Mouse (Mus musculus): ENCODE results near the gene Pkp1. TPM values are rescaled to one million over a fixed set of nuclear protein-coding genes. Genes with fewer than 3 reads are reported as not detected.

The Pkp1 gene
- polyA plus RNA-seq, 1 experiment from 2014 or later = 0.11 TPM

DNA sequence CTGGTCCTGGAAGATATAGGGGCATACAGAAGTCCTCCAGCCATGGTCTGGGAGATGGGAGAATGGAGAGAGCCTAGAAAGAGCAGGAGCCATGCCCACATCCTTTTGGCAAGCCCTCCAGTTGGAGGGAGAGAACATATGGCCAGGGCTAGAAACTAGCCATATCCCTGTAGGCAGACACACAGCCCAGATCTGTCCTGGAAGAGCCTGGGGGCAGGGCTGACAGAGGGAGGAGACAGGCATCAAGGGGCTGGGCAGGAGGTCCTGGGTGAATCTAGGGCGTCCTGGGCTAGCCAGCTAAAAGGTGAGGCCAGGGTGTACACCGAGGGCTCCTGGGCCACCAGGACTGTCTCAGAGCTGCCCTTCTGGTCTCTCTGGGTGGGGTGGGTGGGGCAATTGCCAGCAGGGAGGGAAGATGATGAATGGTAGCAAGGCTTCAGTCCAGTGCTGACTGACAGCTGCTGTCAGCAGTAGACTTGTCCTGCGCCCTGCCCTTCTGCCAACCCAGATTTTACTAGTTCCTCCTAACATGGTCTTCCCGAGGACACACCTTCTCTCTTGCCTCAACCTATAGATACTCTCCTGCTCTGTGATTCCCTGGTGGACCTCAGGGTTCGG, 5.5 kb upstream of the Pkp1 start:
- no peaks in the 10 kb centered on the region for H3K4me1 ChIP-seq (replicated peaks; ENCODE audit: control insufficient read depth, insufficient read depth, low read length)
- H3K36me3 ChIP-seq (ENCODE audit: control insufficient read depth, insufficient read depth, low read length) = no peaks in the 10 kb centered on the region
- 78% methylated on average over 5 of the region's 5 CpGs for WGBS
- peaks cover 13% of the 10 kb centered on the region for H3K27me3 ChIP-seq (ENCODE audit: control insufficient read depth, insufficient read depth, low read length)
- H3K9me3 ChIP-seq (ENCODE audit: control insufficient read depth, low read length) = no peaks in the 10 kb centered on the region
- H3K27ac ChIP-seq (ENCODE audit: low read depth, low read length) = no peak overlapping the region
- DNase-seq (ENCODE audit: low spot score) (no peak), ATAC-seq (replicated peaks; ENCODE audit: low FRiP score) (no peak)
- H3K4me2 ChIP-seq (ENCODE audit: low read depth, low read length, severe bottlenecking) = no peak overlapping the region
- H3K4me3 ChIP-seq (ENCODE audit: low read depth, low read length) = no peak overlapping the region
- H3K9ac ChIP-seq (ENCODE audit: low read length) = no peak overlapping the region

GRCm38 (mm10) chr1:135923229-135923628, 4.2 kb upstream of the Pkp1 start:
- DNase-seq (ENCODE audit: low spot score) (no peak), ATAC-seq (replicated peaks; ENCODE audit: low FRiP score) (no peak)
- H3K4me2 ChIP-seq (ENCODE audit: low read depth, low read length, severe bottlenecking) = no peak overlapping the region
- H3K27me3 ChIP-seq (ENCODE audit: control insufficient read depth, insufficient read depth, low read length) = peaks cover 26% of the 10 kb centered on the region
- no peaks in the 10 kb centered on the region for H3K4me1 ChIP-seq (replicated peaks; ENCODE audit: control insufficient read depth, insufficient read depth, low read length)
- no peak overlapping the region for H3K27ac ChIP-seq (ENCODE audit: low read depth, low read length)
- 82% methylated on average over 7 of the region's 7 CpGs for WGBS
- H3K9me3 ChIP-seq (ENCODE audit: control insufficient read depth, low read length) = no peaks in the 10 kb centered on the region
- no peak overlapping the region for H3K9ac ChIP-seq (ENCODE audit: low read length)
- no peak overlapping the region for H3K4me3 ChIP-seq (ENCODE audit: low read depth, low read length)
- H3K36me3 ChIP-seq (ENCODE audit: control insufficient read depth, insufficient read depth, low read length) = no peaks in the 10 kb centered on the region

DNA sequence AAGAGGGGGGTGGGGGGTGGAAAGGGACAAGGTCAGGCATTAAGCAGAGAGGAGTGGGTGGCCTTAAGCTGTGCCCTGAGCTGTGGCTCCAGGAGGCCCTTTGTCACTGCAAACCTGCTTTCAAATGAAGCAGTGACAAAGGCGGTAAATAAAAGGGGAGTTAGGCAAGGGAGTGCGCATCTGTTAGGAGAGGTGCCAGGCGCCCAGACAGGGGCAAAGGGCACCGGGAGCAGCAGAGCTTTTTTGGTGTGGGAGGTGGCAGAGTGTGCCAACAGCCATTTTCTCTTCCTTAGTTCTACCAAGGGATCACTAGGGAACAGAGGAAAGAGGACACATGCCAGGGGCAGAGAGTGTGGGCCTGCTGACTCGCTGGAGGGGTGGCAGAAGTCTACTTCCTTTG, 1.8 kb downstream of the Pkp1 start:
- no peak overlapping the region for H3K27ac ChIP-seq (ENCODE audit: low read depth, low read length)
- H3K4me3 ChIP-seq (ENCODE audit: low read depth, low read length) = no peak overlapping the region
- WGBS = 6% methylated on average over 5 of the region's 5 CpGs
- H3K4me1 ChIP-seq (replicated peaks; ENCODE audit: control insufficient read depth, insufficient read depth, low read length) = no peaks in the 10 kb centered on the region
- no peak for DNase-seq (ENCODE audit: low spot score)
- H3K27me3 ChIP-seq (ENCODE audit: control insufficient read depth, insufficient read depth, low read length) = peaks cover 57% of the 10 kb centered on the region
- ATAC-seq (replicated peaks; ENCODE audit: low FRiP score) = no peak
- no peak overlapping the region for H3K9ac ChIP-seq (ENCODE audit: low read length)
- no peak overlapping the region for H3K4me2 ChIP-seq (ENCODE audit: low read depth, low read length, severe bottlenecking)
- no peaks in the 10 kb centered on the region for H3K36me3 ChIP-seq (ENCODE audit: control insufficient read depth, insufficient read depth, low read length)
- H3K9me3 ChIP-seq (ENCODE audit: control insufficient read depth, low read length) = no peaks in the 10 kb centered on the region

- Histone ChIP-seq H3K27me3 (ENCODE audit: control insufficient read depth, insufficient read depth, low read length) (peaks cover 57% of the 10 kb centered on the region), H3K4me1 (replicated peaks; ENCODE audit: control insufficient read depth, insufficient read depth, low read length) (no peaks in the 10 kb centered on the region), H3K4me2 (ENCODE audit: low read depth, low read length, severe bottlenecking) (no peak overlapping the region), H3K9ac (ENCODE audit: low read length) (no peak overlapping the region), H3K4me3 (ENCODE audit: low read depth, low read length) (no peak overlapping the region), H3K9me3 (ENCODE audit: control insufficient read depth, low read length) (no peaks in the 10 kb centered on the region), H3K36me3 (ENCODE audit: control insufficient read depth, insufficient read depth, low read length) (no peaks in the 10 kb centered on the region), H3K27ac (ENCODE audit: low read depth, low read length) (no peak overlapping the region)
- DNase-seq (ENCODE audit: low spot score) (no peak), ATAC-seq (replicated peaks; ENCODE audit: low FRiP score) (no peak)
- 21% methylated on average over 5 of the region's 5 CpGs for WGBS
Observed at GRCm38 (mm10) chr1:135916486-135917058, 2.4 kb downstream of the Pkp1 start.

DNA sequence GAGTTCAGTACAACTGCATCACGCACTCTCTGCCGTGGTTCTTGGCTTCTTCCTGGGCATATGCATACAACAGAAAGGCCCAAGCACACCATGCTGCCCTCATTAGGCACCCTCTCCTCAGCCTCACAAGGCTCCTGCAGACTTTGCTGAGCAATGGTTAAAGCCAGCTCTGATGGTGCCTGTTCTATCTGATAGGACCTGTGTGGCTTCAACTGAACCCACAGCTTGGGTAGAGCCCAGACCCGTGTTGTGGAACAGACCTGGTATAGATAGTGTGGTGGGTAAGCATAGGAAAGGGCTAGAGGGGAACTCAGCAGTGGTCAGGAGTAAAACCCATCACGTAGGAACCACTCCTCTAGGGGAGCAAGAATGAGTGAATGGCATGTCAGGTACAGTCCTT, 5.3 kb downstream of the Pkp1 start:
- Histone ChIP-seq H3K4me2 (ENCODE audit: low read depth, low read length, severe bottlenecking) (no peak overlapping the region), H3K4me3 (ENCODE audit: low read depth, low read length) (no peak overlapping the region), H3K27ac (ENCODE audit: low read depth, low read length) (no peak overlapping the region), H3K4me1 (replicated peaks; ENCODE audit: control insufficient read depth, insufficient read depth, low read length) (no peaks in the 10 kb centered on the region), H3K36me3 (ENCODE audit: control insufficient read depth, insufficient read depth, low read length) (no peaks in the 10 kb centered on the region), H3K27me3 (ENCODE audit: control insufficient read depth, insufficient read depth, low read length) (peaks cover 43% of the 10 kb centered on the region), H3K9ac (ENCODE audit: low read length) (no peak overlapping the region), H3K9me3 (ENCODE audit: control insufficient read depth, low read length) (no peaks in the 10 kb centered on the region)
- DNase-seq (ENCODE audit: low spot score) (no peak), ATAC-seq (replicated peaks; ENCODE audit: low FRiP score) (no peak)
- 79% methylated on average over 4 of the region's 4 CpGs for WGBS

DNA sequence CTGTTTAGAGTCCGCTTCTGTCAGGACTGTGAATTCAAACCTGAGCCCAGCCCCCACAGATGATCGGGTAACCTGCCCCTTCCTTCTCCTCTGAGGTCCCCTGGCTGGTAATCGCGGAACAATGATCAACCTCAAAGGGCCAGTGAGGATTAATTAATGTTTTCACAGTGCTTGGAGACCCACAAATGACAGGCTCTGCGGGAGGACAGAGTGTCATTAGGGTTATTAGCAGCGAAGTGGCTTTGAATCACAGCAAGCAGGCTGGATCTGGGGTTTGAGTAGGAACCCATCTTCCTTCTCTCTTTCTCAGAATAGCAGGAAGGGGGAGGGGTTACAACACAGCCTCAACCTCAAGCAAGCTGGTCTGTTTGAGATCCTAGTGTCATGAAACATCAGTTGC, 9.6 kb downstream of the Pkp1 start:
- Histone ChIP-seq H3K36me3 (ENCODE audit: control insufficient read depth, insufficient read depth, low read length) (no peaks in the 10 kb centered on the region), H3K4me1 (replicated peaks; ENCODE audit: control insufficient read depth, insufficient read depth, low read length) (no peaks in the 10 kb centered on the region), H3K27ac (ENCODE audit: low read depth, low read length) (no peak overlapping the region), H3K27me3 (ENCODE audit: control insufficient read depth, insufficient read depth, low read length) (peaks cover 10% of the 10 kb centered on the region), H3K4me3 (ENCODE audit: low read depth, low read length) (no peak overlapping the region), H3K9me3 (ENCODE audit: control insufficient read depth, low read length) (no peaks in the 10 kb centered on the region), H3K4me2 (ENCODE audit: low read depth, low read length, severe bottlenecking) (no peak overlapping the region), H3K9ac (ENCODE audit: low read length) (no peak overlapping the region)
- WGBS = 4% methylated on average over 6 of the region's 6 CpGs
- ATAC-seq (replicated peaks; ENCODE audit: low FRiP score) (no peak), DNase-seq (ENCODE audit: low spot score) (no peak)

GRCm38 (mm10) chr1:135906736-135907135, 12.3 kb downstream of the Pkp1 start:
- Histone ChIP-seq H3K27me3 (ENCODE audit: control insufficient read depth, insufficient read depth, low read length) (peaks cover 7% of the 10 kb centered on the region), H3K27ac (ENCODE audit: low read depth, low read length) (no peak overlapping the region), H3K4me2 (ENCODE audit: low read depth, low read length, severe bottlenecking) (no peak overlapping the region), H3K4me3 (ENCODE audit: low read depth, low read length) (no peak overlapping the region), H3K36me3 (ENCODE audit: control insufficient read depth, insufficient read depth, low read length) (no peaks in the 10 kb centered on the region), H3K4me1 (replicated peaks; ENCODE audit: control insufficient read depth, insufficient read depth, low read length) (no peaks in the 10 kb centered on the region), H3K9ac (ENCODE audit: low read length) (no peak overlapping the region), H3K9me3 (ENCODE audit: control insufficient read depth, low read length) (no peaks in the 10 kb centered on the region)
- 74% methylated on average over 11 of the region's 11 CpGs for WGBS
- DNase-seq (ENCODE audit: low spot score) = no peak
- no peak for ATAC-seq (replicated peaks; ENCODE audit: low FRiP score)

- H3K4me2 ChIP-seq (ENCODE audit: low read depth, low read length, severe bottlenecking) = no peak overlapping the region
- H3K9me3 ChIP-seq (ENCODE audit: control insufficient read depth, low read length) = no peaks in the 10 kb centered on the region
- no peaks in the 10 kb centered on the region; the same call in 1 of the 2 replicates for H3K27me3 ChIP-seq (ENCODE audit: control insufficient read depth, insufficient read depth, low read length)
- no peaks in the 10 kb centered on the region for H3K4me1 ChIP-seq (replicated peaks; ENCODE audit: control insufficient read depth, insufficient read depth, low read length)
- H3K36me3 ChIP-seq (ENCODE audit: control insufficient read depth, insufficient read depth, low read length) = no peaks in the 10 kb centered on the region
- no peak overlapping the region for H3K4me3 ChIP-seq (ENCODE audit: low read depth, low read length)
- no peak overlapping the region for H3K27ac ChIP-seq (ENCODE audit: low read depth, low read length)
- DNase-seq (ENCODE audit: low spot score) = no peak
- 67% methylated on average over 7 of the region's 7 CpGs for WGBS
- H3K9ac ChIP-seq (ENCODE audit: low read length) = no peak overlapping the region
- ATAC-seq (replicated peaks; ENCODE audit: low FRiP score) = no peak
Observed at GRCm38 (mm10) chr1:135899991-135900515, 19.0 kb downstream of the Pkp1 start.

DNA sequence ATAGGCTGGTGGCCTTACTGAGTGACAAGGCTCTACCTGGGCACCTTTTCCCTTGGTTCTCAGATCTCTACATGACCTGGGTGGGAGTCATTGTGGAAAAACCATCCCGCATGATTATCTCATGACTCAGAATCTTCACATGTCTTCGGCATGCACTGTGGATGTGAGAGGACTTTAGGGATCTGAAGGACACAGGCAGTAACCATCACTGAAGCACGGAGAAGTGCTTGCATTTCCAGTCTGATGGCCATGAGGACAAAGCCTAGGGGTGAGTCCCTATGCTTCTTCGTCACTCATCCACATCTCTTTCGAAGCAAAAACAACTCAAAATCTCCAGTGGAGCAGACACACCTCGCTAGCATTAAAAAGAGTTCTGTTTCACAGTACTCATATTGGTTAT, 19.7 kb downstream of the Pkp1 start:
- Histone ChIP-seq H3K27me3 (ENCODE audit: control insufficient read depth, insufficient read depth, low read length) (no peaks in the 10 kb centered on the region; the same call in 1 of the 2 replicates), H3K9me3 (ENCODE audit: control insufficient read depth, low read length) (no peaks in the 10 kb centered on the region), H3K36me3 (ENCODE audit: control insufficient read depth, insufficient read depth, low read length) (no peaks in the 10 kb centered on the region), H3K9ac (ENCODE audit: low read length) (no peak overlapping the region), H3K4me1 (replicated peaks; ENCODE audit: control insufficient read depth, insufficient read depth, low read length) (no peaks in the 10 kb centered on the region), H3K4me3 (ENCODE audit: low read depth, low read length) (no peak overlapping the region), H3K4me2 (ENCODE audit: low read depth, low read length, severe bottlenecking) (no peak overlapping the region), H3K27ac (ENCODE audit: low read depth, low read length) (no peak overlapping the region)
- DNase-seq (ENCODE audit: low spot score) (no peak), ATAC-seq (replicated peaks; ENCODE audit: low FRiP score) (no peak)
- WGBS = 90% methylated on average over 6 of the region's 6 CpGs

All from forebrain, embryonic 11.5 days (tissue).